8 mouse cellular contexts compared by ENCODE assay signal in genomic region chr2:174601938-174602685, GRCm38 (mm10). TPM values are rescaled to one million over a fixed set of nuclear protein-coding genes. Genes with fewer than 3 reads are reported as not detected.
A peak's percentile ranks its signal among the peaks of the same experiment; 100 is the strongest.
DNase-seq lines count a peak whose midpoint lies in the region; ATAC-seq and TF ChIP-seq lines count a peak whose summit lies in the region.

No protein-coding gene starts in this region.

- 0 out of 2 replicates have a peak overlapping the region, but pooled peaks have one; percentile 19 for H3K27ac ChIP-seq in liver, embryonic 15.5 days (replicated peaks)
- no peak overlapping the region for H3K27ac ChIP-seq in hindbrain, postnatal 0 days
- H3K27ac ChIP-seq in neural tube, embryonic 15.5 days (replicated peaks): no peak overlapping the region

- WGBS in liver, embryonic 15.5 days (ENCODE audit: insufficient replicate concordance): 15% methylated on average over 9 of the region's 9 CpGs
- 69% methylated on average over 9 of the region's 9 CpGs for WGBS in hindbrain, postnatal 0 days
- 82% methylated on average over 9 of the region's 9 CpGs for WGBS in neural tube, embryonic 15.5 days

- no peak overlapping the region for H3K4me3 ChIP-seq in liver, embryonic 15.5 days (replicated peaks)
- H3K4me3 ChIP-seq in hindbrain, postnatal 0 days (ENCODE audit: low read length): no peak overlapping the region
- no peak overlapping the region for H3K4me3 ChIP-seq in neural tube, embryonic 15.5 days (replicated peaks)

- no peaks in the 10 kb centered on the region for H3K27me3 ChIP-seq in liver, embryonic 15.5 days
- H3K27me3 ChIP-seq in splenic B cell, adult 2 months (ENCODE audit: control insufficient read depth, insufficient read depth, low read length, poor library complexity, severe bottlenecking): no peaks in the 10 kb centered on the region
- no peaks in the 10 kb centered on the region for H3K27me3 ChIP-seq in hindbrain, postnatal 0 days (ENCODE audit: insufficient read depth, low read length)
- no peaks in the 10 kb centered on the region for H3K27me3 ChIP-seq in neural tube, embryonic 15.5 days (replicated peaks)

- H3K9ac ChIP-seq in liver, embryonic 15.5 days: no peak overlapping the region
- no peak overlapping the region for H3K9ac ChIP-seq in hindbrain, postnatal 0 days (replicated peaks; ENCODE audit: low read length)
- H3K9ac ChIP-seq in neural tube, embryonic 15.5 days (replicated peaks): no peak overlapping the region

- H3K4me1 ChIP-seq in liver, embryonic 15.5 days (replicated peaks): peaks cover 8% of the 10 kb centered on the region
- no peaks in the 10 kb centered on the region for H3K4me1 ChIP-seq in hindbrain, postnatal 0 days (ENCODE audit: insufficient read depth, low read length)
- H3K4me1 ChIP-seq in neural tube, embryonic 15.5 days: no peaks in the 10 kb centered on the region

- peak; percentile 76 for ATAC-seq in liver, embryonic 15.5 days (ENCODE audit: insufficient read depth)
- ATAC-seq in hindbrain, postnatal 0 days: no peak
- no peak for ATAC-seq in neural tube, embryonic 15.5 days (ENCODE audit: low FRiP score)

- peak; percentile 24 for DNase-seq in adrenal gland, postnatal 14 days
- no peak for DNase-seq in adrenal gland, postnatal 25 days
- peak; percentile 10 to 60 for DNase-seq in heart, adult 9 months (ENCODE audit: low spot score in 2 of 2)
- DNase-seq in splenic B cell, adult 2 months (ENCODE audit: low read depth, low spot score): peak; percentile 88
- DNase-seq in hindbrain, postnatal 0 days (ENCODE audit: low spot score): no peak
- no peak for DNase-seq in gastrocnemius, postnatal 10 days

- no peak for TF ChIP-seq CTCF in hindbrain, postnatal 0 days (IDR thresholded peaks at IDR 0.05; ENCODE audit: low read depth)

- no peaks in the 10 kb centered on the region for H3K9me3 ChIP-seq in liver, embryonic 15.5 days (replicated peaks)
- H3K9me3 ChIP-seq in hindbrain, postnatal 0 days (ENCODE audit: low read length): no peaks in the 10 kb centered on the region
- no peaks in the 10 kb centered on the region for H3K9me3 ChIP-seq in neural tube, embryonic 15.5 days (replicated peaks)

- no peaks in the 10 kb centered on the region for H3K36me3 ChIP-seq in liver, embryonic 15.5 days (replicated peaks)
- no peaks in the 10 kb centered on the region for H3K36me3 ChIP-seq in splenic B cell, adult 2 months (ENCODE audit: control insufficient read depth, insufficient read depth, low read length, poor library complexity, severe bottlenecking)
- H3K36me3 ChIP-seq in hindbrain, postnatal 0 days (ENCODE audit: insufficient read depth, low read length): no peaks in the 10 kb centered on the region
- no peaks in the 10 kb centered on the region for H3K36me3 ChIP-seq in neural tube, embryonic 15.5 days

- no peak overlapping the region for H3K4me2 ChIP-seq in liver, embryonic 15.5 days
- H3K4me2 ChIP-seq in hindbrain, postnatal 0 days (ENCODE audit: low read depth, low read length): no peak overlapping the region
- H3K4me2 ChIP-seq in neural tube, embryonic 15.5 days: no peak overlapping the region

RNA-seq across cellular contexts. Expression of gene Zfp831, which starts 41.2 kb away (rescaled TPM):
- total RNA-seq in adrenal gland, postnatal 14 days (2021): 0.19 and 2.0 TPM in 2 replicates
- total RNA-seq in adrenal gland, postnatal 25 days (2021): 0.06 and 0.14 TPM in 2 replicates
- 0.01 and 0.02 TPM in 2 replicates for polyA plus RNA-seq in liver, embryonic 15.5 days (2015; fragmentation: Nextera tagmentation; extraction: Ambion mirVana)
- total RNA-seq in hindbrain, postnatal 0 days (2014; rRNA removed): 0.05 TPM in 1 of 2 replicates, not detected in the other
- not detected in 2 replicates for polyA plus RNA-seq in hindbrain, postnatal 0 days (2015; fragmentation: Nextera tagmentation; extraction: Ambion mirVana)
- 0.01 TPM in 1 of 2 replicates, not detected in the other for polyA plus RNA-seq in neural tube, embryonic 15.5 days (2015; fragmentation: Nextera tagmentation; extraction: Ambion mirVana)
- under 1 TPM; 0.05 to 0.07 TPM for total RNA-seq in gastrocnemius, postnatal 10 days (2021)

Comparison
In these comparisons a context has a peak if more than half of its experiments do, and no peak if none do; other contexts are left out.
1. DNase-seq: peak in adrenal gland, postnatal 14 days (single experiment), heart, adult 9 months (2 of 2) and splenic B cell, adult 2 months (single experiment); none in adrenal gland, postnatal 25 days (single experiment), hindbrain, postnatal 0 days (single experiment) and gastrocnemius, postnatal 10 days (single experiment).